Mouse (Mus musculus) frontal cortex, postnatal 14 days (tissue): ENCODE measurements around the gene Gm29423.
"Not testable (repeated sequence)": the region's sequence is repeated elsewhere in the genome, so short reads cannot be mapped to it uniquely, and the experiment has no call there.

Experiments
- DNase-seq, 2 experiments: peaks; one replicate each; pipeline ENCODE4 v3.0.0; 2022; ENCODE audit warnings: low spot score in 2 of 2

Gene Gm29423

GRCm38 (mm10) chrY:70303187-70303586 is at the start of gene Gm29423, which contains the start of gene Gm29644:
Gene Gm29423, minus strand, starts transcription at chrY:70303287.
Gene Gm29644, minus strand, starts transcription at chrY:70303343.
- DNase-seq = not testable (repeated sequence)

- not testable (repeated sequence) for DNase-seq
Observed at GRCm38 (mm10) chrY:70273542-70273941, 29.5 kb downstream of the Gm29423 start, which contains the start of gene Gm21118. Gene Gm21118, minus strand, starts transcription at chrY:70273642.
